Mouse (Mus musculus) ES-E14 (cell line): ENCODE results near the gene Map3k10.

Experiments
- HCFC1 ChIP-seq: IDR thresholded peaks from 2 replicates; pipeline ENCODE4 v1.6.1; 2012; ENCODE audit warnings: low read length, inconsistent platforms, borderline replicate concordance; ENCODE audit not compliant: insufficient read depth
- ZC3H11A ChIP-seq: IDR thresholded peaks from 2 replicates; pipeline ENCODE4 v1.6.1; 2012; ENCODE audit warnings: low read depth, mild to moderate bottlenecking, inconsistent platforms, low read length, borderline replicate concordance

- TF ChIP-seq HCFC1 (no peak), ZC3H11A (no peak)
These were observed 36.0 kb upstream of the Map3k10 start for GRCm38 (mm10) chr7:27710402-27710801.
